Mouse (Mus musculus) C2C12 (cell line): ENCODE data around the gene Cx3cl1.

Experiments
- CEBPB ChIP-seq: IDR thresholded peaks from one replicate; pipeline ENCODE4 v1.6.1; 2011; ENCODE audit warnings: low read depth, mild to moderate bottlenecking, control low read depth, moderate library complexity
- CTCF ChIP-seq: IDR thresholded peaks from one replicate; pipeline ENCODE4 v1.5.1; 2011; ENCODE audit not compliant: control insufficient read depth, insufficient read depth, insufficient read length
- FOSL1 ChIP-seq: IDR thresholded peaks from one replicate; pipeline ENCODE4 v1.8.0; 2011; ENCODE audit warnings: mild to moderate bottlenecking, low read length; ENCODE audit not compliant: poor library complexity, insufficient read depth, severe bottlenecking
- MAX ChIP-seq: IDR thresholded peaks from one replicate; pipeline ENCODE4 v1.6.1; 2011; ENCODE audit warnings: mild to moderate bottlenecking, control low read depth
- MYOD1 ChIP-seq: IDR thresholded peaks from one replicate; pipeline ENCODE4 v1.6.1; 2011; ENCODE audit warnings: low read depth; ENCODE audit not compliant: control insufficient read depth, insufficient read length
- MYOG ChIP-seq: IDR thresholded peaks from one replicate; pipeline ENCODE4 v1.6.1; 2011; ENCODE audit not compliant: control insufficient read depth, insufficient read length; ENCODE audit errors: extremely low read depth
- USF1 ChIP-seq: IDR thresholded peaks from one replicate; pipeline ENCODE4 v1.6.1; 2011; ENCODE audit warnings: low read depth, mild to moderate bottlenecking, control low read depth, moderate library complexity

GRCm38 (mm10) chr8:94778895-94779533, 7.2 kb downstream of the Cx3cl1 start:
- TF ChIP-seq CTCF (no peak), MYOG (no peak), CEBPB (no peak), USF1 (no peak), MYOD1 (no peak), MAX (no peak), FOSL1 (no peak)
